Mouse (Mus musculus): ENCODE measurements around the gene Ccdc175.

Ccdc175 gene

DNA sequence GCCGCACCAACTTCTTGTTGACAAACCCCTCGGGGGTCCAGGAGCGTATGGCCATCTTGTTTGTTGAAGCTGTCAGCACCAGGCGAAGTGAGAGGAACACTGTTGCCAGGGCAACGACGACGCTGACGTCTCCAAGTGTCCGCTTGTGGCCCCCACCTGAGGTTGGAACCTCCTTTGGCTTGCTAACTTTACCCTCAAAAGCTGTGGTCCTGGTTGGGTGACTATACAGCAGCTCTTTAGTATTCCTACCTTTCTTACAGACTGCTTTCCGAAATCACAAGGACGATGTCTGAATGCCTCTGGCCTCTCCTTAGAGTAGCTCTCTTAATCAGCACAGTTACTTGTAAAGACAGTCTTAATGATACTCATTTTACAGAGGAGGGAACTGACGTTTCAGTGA is at the start of gene Ccdc175:
Gene Ccdc175 (minus strand): TSS at position 101 of the 400 bp plus-strand sequence.
- DNase-seq (ENCODE audit: low spot score) = no peak

GRCm38 (mm10) chr12:72234151-72234550 is 49.3 kb upstream of the Ccdc175 start:
- DNase-seq (ENCODE audit: low spot score) = no peak

GRCm38 (mm10) chr12:72232826-72233790 is 48.3 kb upstream of the Ccdc175 start:
- DNase-seq (ENCODE audit: low spot score) = no peak

- DNase-seq (ENCODE audit: low spot score) = no peak
Measured at GRCm38 (mm10) chr12:72232176-72232575, 47.3 kb upstream of the Ccdc175 start.

DNA sequence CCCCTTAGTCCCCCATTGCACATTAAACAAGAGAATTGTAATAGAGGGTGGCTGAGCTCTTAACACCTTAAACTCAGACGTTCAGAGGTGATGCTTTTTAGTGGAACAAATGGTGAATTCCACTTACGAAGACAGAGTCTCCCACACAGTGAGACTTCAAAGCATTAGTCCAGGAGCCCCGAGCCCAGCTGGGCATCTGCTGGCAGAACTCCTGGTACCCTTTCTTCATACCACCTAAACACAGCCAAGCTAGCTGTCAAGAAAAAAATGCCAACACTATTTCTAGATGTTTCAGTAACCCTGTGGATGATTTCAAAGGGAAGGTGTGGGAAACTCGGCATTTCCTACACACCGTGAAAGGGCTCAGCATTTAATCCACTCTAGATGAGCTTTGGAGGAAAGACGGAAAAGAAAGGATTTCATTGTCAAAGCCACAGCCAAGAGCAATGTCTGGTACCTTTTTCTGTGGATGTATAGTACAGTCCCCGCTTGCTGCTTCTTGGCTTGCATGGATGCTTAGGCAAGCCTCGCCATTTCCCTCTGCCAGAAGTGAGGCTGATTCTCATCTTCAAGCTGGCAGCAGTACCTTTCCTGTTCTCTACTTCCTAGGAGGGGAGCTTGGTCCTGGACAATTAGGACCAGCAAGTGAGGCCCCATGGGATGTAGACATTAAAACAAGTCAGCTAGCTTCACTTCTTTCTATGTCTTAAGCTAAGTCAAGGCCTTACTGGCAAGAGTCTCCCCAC is 44.8 kb upstream of the Ccdc175 start:
- no peak for DNase-seq (ENCODE audit: low spot score)

GRCm38 (mm10) chr12:72227731-72228130 is 42.9 kb upstream of the Ccdc175 start:
- DNase-seq (ENCODE audit: low spot score) = no peak

DNA sequence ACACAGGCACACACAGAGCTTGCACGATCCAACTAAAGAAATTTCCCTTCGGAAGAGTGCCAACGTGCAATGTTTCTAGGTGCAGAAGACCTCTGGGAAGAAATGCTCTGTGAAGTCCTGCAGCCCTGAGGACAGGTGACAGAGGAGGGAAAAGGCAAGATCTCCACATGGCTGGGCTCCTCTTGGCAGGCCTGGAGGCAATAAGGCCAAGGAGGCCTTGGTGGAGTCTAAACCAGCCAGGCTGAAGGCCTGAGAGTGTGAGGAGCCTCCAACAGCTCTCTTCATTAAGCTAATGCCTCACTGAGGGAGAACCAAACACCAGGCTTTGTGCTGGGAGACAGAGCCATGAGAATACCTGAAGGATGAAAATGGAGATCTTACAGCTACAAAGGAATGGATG is 40.5 kb upstream of the Ccdc175 start:
- DNase-seq (ENCODE audit: low spot score) = no peak

- DNase-seq (ENCODE audit: low spot score) = no peak
Measured at GRCm38 (mm10) chr12:72223557-72224102, 38.8 kb upstream of the Ccdc175 start.

DNA sequence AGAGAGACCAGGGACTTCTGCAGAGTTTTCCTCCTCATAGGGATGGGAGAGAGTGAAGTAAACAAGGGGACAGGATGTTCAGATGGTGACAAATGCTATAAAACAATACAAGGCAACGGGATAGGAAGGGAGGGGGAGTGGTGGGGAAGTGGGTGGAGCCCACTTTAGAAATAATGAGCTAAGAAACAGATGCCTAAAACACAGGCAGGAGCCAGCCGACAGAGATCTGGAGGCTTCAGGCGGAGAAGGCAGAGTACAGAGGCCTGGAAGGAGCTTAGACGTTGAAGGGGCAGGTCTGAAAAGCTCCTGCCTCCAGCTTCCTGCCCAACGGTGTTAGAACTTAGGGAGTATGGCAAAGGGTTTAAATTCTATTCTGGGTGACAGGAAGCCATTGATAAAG is 28.7 kb upstream of the Ccdc175 start:
- no peak for DNase-seq (ENCODE audit: low spot score)

DNA sequence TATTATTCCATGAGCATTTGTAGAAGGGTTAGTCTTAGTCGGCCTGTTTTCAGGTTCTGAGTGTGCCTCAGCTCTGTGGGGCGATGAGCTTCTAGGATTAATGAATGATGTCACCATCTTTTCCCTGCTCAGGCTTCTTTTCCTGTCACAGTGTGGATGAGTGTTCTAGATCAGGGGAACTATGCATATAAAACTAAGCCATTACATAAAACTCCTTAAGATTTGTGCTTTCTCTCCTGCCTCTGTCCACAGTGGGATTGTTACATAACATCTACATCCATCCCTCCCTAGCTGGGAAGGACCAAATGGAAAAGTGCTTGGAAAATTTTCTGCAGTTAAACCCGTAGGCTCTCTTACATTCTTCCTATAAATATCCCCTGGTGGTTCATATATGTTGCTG is 16.0 kb upstream of the Ccdc175 start:
- no peak for DNase-seq (ENCODE audit: low spot score)

- DNase-seq (ENCODE audit: low spot score) = no peak
Measured at GRCm38 (mm10) chr12:72197925-72198486, 13.2 kb upstream of the Ccdc175 start.

- no peak for DNase-seq (ENCODE audit: low spot score)
Measured at GRCm38 (mm10) chr12:72197434-72197833, 12.6 kb upstream of the Ccdc175 start.

- DNase-seq (ENCODE audit: low spot score) = no peak
Measured at GRCm38 (mm10) chr12:72179561-72179960, 5.3 kb downstream of the Ccdc175 start.

- DNase-seq (ENCODE audit: low spot score) = no peak
Measured at GRCm38 (mm10) chr12:72178322-72178721, 6.5 kb downstream of the Ccdc175 start.

DNA sequence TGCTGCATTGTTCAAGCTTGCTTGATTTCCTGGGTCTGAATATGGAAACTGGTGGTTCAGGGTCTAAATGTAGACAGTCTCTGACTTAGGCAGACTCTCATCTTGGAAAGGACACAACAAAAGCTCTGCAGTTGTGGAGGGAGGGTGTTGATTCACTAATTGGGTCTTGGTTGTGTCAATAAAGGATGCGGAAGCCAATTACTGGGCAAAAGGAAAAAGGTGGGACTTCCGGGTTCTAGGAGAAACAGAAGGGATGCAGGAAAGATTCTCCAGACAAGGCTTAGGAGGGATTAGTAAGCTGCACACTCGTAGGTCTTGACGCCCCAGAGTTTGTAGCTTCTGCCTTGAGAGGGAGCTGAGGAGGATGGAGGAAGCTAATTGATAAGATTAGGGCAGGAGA is 26.4 kb downstream of the Ccdc175 start:
- no peak for DNase-seq (ENCODE audit: low spot score)

DNA sequence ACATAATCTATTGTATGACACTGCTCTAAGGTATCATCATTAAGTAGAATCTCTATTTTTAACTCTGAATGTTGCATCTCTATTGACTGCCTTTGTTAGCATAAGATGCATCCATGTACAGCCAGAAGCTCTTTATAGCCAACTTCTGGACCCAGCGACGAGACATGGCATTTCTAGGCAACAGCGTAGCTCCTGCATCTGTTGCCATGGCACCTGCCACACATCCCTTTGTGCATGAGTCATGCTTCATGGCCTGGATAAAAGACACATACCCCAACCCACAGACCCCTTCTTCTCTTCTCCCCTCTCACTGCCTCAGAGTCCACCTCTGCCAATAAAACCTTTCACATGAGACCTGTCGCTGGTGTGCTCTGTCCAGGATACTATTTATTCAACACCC is 34.0 kb downstream of the Ccdc175 start:
- DNase-seq (ENCODE audit: low spot score) = no peak

DNA sequence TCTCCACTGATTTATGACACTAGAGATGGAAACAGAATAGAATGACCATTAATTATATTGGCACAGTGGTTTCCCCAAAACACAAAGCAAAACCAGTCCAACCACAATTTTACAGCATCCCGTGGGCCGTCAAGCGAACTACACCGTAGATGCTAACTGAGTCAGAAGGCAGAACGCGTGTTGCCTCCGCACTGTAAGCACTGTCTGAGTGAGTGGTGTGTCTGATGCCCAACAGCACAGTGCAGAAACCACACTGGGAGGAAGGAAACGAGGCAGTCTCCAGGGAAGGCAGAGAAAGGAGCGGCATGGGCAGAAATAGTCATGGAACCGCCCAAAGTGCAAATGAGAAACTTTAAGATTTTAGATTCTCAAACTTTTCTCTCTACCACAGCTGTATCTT is 55.6 kb downstream of the Ccdc175 start:
- DNase-seq (ENCODE audit: low spot score) = no peak

- no peak for DNase-seq (ENCODE audit: low spot score)
Measured at GRCm38 (mm10) chr12:72115686-72116345, 69.0 kb downstream of the Ccdc175 start.

DNA sequence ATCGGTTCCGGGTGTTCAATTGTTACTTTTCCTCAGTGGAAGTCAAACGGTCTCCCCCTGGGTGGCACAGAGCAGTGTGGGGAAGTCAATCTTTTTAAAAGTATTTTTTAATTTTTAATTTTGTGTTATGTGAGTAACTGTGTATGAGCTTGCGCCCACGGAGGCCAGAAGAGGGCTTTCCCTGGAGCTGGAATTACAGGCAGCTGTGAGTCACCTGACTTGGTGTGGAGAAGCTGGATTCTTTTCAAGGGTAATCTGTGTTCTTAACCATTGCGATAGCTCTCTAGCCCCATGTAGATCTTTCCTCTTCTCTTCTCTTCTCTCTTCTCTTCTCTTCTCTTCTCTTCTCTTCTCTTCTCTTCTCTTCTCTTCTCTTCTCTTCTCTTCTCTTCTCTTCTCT is 69.7 kb downstream of the Ccdc175 start:
- DNase-seq (ENCODE audit: low spot score) = no peak

GRCm38 (mm10) chr12:72104525-72105281 is 80.1 kb downstream of the Ccdc175 start:
- DNase-seq (ENCODE audit: low spot score) = peak; percentile 41

GRCm38 (mm10) chr12:72104027-72104426 is 80.8 kb downstream of the Ccdc175 start:
- DNase-seq (ENCODE audit: low spot score) = no peak

Data from c-Kit-positive CD71-positive TER-119-positive erythroid progenitor cells, embryonic 14.5 days (primary cell).